ENCODE assay signal across 15 mouse cellular contexts in the genomic region with DNA sequence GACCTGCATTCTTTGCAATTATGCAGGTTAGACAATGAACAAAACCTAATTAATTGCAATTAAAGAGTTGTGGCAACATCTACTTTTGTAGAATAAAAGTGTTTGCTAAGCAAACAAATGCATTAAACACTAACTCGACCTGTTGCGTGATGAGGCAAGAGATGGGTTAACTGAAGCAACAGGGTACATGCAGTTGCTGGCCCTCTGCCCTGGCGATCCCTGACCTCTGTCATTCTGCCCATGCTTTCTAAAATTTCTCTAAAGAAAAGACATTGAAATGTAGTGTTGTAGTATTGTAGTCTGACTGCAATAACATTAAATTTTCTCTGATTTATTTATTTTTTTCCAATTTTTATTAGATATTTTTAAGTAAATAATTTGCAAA.
"Had no signal": no experiment of that assay in that cellular context is flagged by ENCODE, and none has a peak within 500 bp of the region (broad histone marks: within the 10 kb centered on the region; RNA-seq: fewer than 3 reads in every experiment).

No protein-coding gene starts in this region.

- H3K4me1 ChIP-seq: kidney, embryonic 15.5 days; limb, embryonic 13.5 days; neural tube, embryonic 15.5 days had no signal

- H3K27me3 ChIP-seq: kidney, embryonic 15.5 days; limb, embryonic 13.5 days; neural tube, embryonic 15.5 days had no signal

- H3K9ac ChIP-seq: kidney, embryonic 15.5 days; limb, embryonic 13.5 days; neural tube, embryonic 15.5 days had no signal

- H3K4me3 ChIP-seq: kidney, embryonic 15.5 days; limb, embryonic 13.5 days; midbrain, embryonic 10.5 days; myocyte; neural tube, embryonic 15.5 days had no signal

- H3K9me3 ChIP-seq: kidney, embryonic 15.5 days; limb, embryonic 13.5 days; midbrain, embryonic 10.5 days; neural tube, embryonic 15.5 days had no signal

- H3K36me3 ChIP-seq: kidney, embryonic 15.5 days; limb, embryonic 13.5 days; midbrain, embryonic 10.5 days; neural tube, embryonic 15.5 days had no signal

- H3K4me2 ChIP-seq: kidney, embryonic 15.5 days; limb, embryonic 13.5 days; neural tube, embryonic 15.5 days had no signal

- H3K27ac ChIP-seq: kidney, embryonic 15.5 days; limb, embryonic 13.5 days; midbrain, embryonic 10.5 days; neural tube, embryonic 15.5 days; stomach, postnatal 0 days had no signal

- DNase-seq: left cerebral cortex, postnatal 4 days; lung, adult 2 months; lung, postnatal 36 days; midbrain, embryonic 14.5 days; right cerebral cortex, adult 18-20 months; right cerebral cortex, postnatal 25 days; thymus, postnatal 4 days had no signal

- ATAC-seq: intestine, embryonic 16.5 days; lung, postnatal 0 days had no signal
